Mouse (Mus musculus) urinary bladder, postnatal 10 days (tissue): ENCODE measurements at regions not wholly inside any gene's neighbourhood (a gene's known extent, or its start where the extent isn't known, plus 50 kb on each side); places are given as distances from the start of the nearest gene placed in this dataset.

Experiments used
- DNase-seq: peaks from one replicate; pipeline ENCODE4 v3.0.0; 2022; ENCODE audit warnings: low spot score

GRCm38 (mm10) chr6:135433753-135434152 lies 71.4 kb downstream of the Emp1 start:
- DNase-seq, result no peak

DNA sequence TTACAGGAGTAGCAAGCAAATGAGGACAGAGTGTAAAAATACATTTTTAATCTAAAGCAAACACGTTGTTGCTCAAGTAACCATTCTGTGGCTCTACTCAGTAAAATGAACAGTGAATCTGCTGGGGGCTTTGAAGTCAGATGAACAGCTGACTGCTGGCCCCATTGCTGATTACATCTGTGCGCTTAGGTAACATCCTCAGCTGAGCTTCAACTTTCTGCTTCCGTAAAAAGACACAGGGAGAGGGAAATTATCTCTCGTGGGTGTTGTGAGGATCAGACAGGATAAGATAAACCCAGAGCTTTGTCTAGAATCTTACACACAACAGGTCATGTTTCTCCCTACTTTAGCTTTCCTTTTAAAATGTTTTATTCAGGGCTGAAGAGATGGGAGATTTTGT lies 74.0 kb downstream of the Emp1 start:
- DNase-seq, result no peak

- DNase-seq, result no peak
Observed at GRCm38 (mm10) chr6:135438271-135438670, 75.9 kb downstream of the Emp1 start.

GRCm38 (mm10) chr6:135441126-135441871 lies 79.0 kb downstream of the Emp1 start:
- no peak for DNase-seq

DNA sequence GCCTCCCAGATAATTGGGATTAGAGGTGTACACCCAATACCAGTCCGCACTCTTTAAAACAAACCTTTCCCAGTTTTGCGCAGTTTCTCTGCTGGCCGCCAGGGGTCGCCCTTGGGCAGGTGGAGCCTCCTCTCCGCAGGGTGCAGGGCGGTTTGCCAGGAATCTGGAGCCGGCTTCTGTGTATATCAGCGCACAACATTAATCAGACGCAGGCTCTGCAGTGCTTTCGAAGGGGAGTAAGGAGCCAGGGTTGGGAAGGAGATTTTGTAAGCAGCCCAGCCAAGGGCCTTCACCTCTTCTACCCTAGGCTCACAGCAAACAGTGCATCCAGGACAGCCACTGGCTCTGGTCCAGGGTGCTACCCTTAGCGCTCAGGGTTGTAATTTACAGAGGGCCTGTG lies 82.3 kb downstream of the Emp1 start:
- peak; percentile 79 for DNase-seq

GRCm38 (mm10) chr6:135445070-135445469 lies 82.7 kb downstream of the Emp1 start:
- no peak for DNase-seq

- no peak for DNase-seq
Observed at GRCm38 (mm10) chr6:135447801-135448200, 85.5 kb downstream of the Emp1 start.

- DNase-seq, result no peak
Observed at GRCm38 (mm10) chr6:135449228-135449627, 86.9 kb downstream of the Emp1 start.

GRCm38 (mm10) chr6:135450573-135450972 lies 88.2 kb downstream of the Emp1 start:
- DNase-seq, result no peak

- no peak for DNase-seq
Observed at GRCm38 (mm10) chr6:135451165-135451797, 88.9 kb downstream of the Emp1 start.

DNA sequence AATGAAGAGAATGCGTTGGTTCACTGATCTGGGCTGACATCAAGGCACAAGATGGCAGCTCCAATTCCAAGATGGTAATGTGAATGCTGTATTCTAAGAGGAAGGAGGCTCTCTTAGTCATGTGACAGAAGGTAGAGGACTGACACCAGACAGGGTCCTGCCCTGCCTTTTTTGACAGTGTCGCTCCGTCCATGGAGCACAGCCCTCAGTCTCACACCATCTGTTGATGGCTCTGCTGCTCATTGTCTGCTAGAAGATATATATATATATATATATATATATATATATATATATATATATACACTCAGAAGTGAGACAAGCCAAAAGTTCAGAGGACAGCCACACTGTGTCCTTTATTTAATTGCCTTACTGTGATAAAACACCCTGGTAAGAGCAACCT lies 90.7 kb downstream of the Emp1 start:
- no peak for DNase-seq

- DNase-seq, result no peak
Observed at GRCm38 (mm10) chr6:135472495-135472894, 110.2 kb downstream of the Emp1 start.

- no peak for DNase-seq
Observed at GRCm38 (mm10) chr6:135473146-135473545, 110.8 kb downstream of the Emp1 start.

GRCm38 (mm10) chr6:135488795-135489194 lies 126.5 kb downstream of the Emp1 start:
- no peak for DNase-seq

DNA sequence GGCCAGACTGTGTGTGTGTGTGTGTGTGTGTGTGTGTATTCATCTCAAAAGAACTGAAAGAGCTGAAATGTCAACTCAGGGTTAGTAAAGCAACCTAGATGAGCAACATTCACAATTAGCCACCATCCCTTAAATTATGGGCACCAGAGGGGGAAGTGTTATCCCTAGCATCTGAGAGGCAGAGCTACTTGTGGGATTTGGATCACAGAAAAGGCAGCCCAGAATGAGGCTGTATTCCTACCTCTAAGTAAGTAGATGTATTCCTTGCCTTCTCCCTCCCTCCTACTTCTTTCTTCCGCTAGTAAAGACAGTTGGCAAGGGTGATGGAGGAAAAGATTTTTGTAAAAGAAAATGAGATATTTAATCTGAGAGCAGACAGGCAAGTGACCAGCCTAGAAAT lies 131.6 kb downstream of the Emp1 start:
- DNase-seq, result no peak

GRCm38 (mm10) chr6:135495841-135496240 lies 133.5 kb downstream of the Emp1 start:
- no peak for DNase-seq

DNA sequence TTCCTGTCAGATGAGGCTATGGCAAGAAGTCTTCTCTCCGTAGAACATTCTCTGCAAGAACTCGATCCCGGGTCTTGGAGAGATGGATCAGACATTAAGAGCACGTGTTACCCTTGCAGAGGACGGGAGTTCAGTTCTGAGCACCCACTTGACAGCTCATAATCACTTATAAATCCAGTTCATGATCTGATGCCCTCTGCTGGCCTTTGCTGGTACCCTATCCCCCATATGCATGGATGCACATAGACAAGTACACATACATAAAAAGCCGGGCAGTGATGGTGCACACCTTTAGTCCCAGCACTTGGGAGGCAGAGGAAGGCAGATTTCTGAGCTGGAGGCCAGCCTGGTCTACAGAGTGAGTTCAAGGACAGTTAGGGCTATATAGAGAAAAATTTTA lies 136.2 kb downstream of the Emp1 start:
- DNase-seq, result no peak

- DNase-seq, result no peak
Observed at GRCm38 (mm10) chr6:135500381-135500780, 138.0 kb downstream of the Emp1 start.

GRCm38 (mm10) chr6:135501791-135502190 lies 139.4 kb downstream of the Emp1 start:
- DNase-seq, result no peak

DNA sequence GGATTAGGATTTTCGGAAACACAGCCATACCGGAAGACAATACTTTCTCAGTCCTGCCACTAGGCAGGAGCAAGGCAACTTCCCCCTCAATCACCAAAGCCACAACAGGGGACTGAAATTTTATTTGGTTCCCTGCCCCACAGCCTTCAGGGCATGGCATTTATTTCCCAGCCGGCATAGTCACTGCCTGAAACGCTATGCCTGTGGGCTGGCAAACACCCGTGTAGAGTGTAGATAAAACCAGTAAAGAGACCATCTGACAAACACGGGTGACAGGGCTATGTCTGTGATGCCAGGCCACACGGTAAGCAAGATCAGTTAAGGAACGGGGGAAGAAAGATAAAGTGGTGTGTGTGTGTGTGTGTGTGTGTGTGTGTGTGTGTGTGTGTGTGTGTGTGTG lies 140.1 kb downstream of the Emp1 start:
- DNase-seq, result no peak

DNA sequence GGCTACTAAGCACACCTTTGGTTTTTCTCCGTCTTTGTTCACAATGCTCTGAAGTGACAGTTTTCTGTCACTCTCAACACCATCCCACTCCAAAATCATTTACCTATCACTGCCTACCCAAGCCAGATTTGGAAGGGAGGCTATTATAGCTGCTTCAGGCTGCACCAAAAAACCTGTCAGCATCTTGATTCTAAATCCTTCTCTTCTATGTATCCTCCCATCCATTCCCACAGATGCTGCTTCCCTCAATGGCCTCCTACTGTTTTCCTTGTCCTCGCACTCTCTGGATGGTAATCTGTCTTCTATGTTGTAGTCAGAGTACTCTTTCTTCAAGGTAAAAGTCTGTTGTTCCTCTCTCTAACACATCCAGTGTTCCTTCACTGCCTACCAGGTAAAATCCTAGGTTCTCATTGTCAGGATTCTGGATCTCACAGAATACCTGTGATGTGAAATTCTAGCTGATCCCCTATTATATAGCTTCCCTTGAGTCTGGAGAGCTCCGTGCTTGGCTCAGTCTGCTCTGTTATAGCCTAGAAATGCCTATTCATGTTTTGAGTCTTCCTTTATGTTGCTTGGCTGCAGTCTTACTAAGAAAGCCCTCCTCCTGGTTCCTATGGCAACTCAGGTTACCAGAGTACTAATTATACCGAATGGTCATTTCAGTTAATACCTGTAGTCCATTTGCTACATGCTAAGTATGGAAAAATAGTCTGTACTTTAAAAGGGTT lies 156.5 kb downstream of the Emp1 start:
- no peak for DNase-seq

- DNase-seq, result no peak
Observed at GRCm38 (mm10) chr6:135519438-135519803, 157.1 kb downstream of the Emp1 start.

- DNase-seq, result no peak
Observed at GRCm38 (mm10) chr6:135520868-135521267, 158.5 kb downstream of the Emp1 start.
